Mouse (Mus musculus) gastrocnemius, adult 8-10 months (tissue): Measurements from ENCODE around the gene Chd6. TPM values are rescaled to one million over a fixed set of nuclear protein-coding genes. Genes with fewer than 3 reads are reported as not detected.
A peak's percentile ranks its signal among the peaks of the same experiment; 100 is the strongest.

ENCODE experiments used
- DNase-seq, 2 experiments: peaks; one replicate each; pipeline ENCODE4 v3.0.0; 2022; ENCODE audit warnings: low spot score in 2 of 2
- total RNA-seq, 4 experiments: library from RNA; stranded (reverse); gene quantifications; 2 replicates each; pipeline ENCODE4 v1.2.4; 2022

The Chd6 gene
- total RNA-seq, 4 experiments from 2014 or later = 8.2 to 17.7 (median 14.6) TPM

DNA sequence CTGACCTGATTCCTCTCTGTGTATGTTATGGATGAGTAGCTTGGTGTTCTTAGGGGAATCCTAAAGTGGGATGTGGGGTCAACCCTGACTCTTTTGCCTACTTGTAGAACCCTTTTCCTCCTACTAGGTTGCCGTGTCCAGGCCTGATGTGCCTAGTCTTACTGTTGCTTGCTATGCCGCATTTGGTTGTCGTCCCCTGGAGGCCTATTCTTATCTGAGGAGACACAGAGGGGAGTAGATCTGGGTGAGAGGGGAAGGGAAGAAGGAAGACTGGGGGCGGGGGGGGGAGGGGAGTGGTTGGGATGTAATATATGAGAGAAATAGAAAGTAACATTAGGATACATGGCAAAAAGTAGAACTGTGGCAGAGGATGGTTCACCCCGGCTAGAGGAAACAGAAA lies 33.3 kb downstream of the Chd6 start:
- no peak for DNase-seq

DNA sequence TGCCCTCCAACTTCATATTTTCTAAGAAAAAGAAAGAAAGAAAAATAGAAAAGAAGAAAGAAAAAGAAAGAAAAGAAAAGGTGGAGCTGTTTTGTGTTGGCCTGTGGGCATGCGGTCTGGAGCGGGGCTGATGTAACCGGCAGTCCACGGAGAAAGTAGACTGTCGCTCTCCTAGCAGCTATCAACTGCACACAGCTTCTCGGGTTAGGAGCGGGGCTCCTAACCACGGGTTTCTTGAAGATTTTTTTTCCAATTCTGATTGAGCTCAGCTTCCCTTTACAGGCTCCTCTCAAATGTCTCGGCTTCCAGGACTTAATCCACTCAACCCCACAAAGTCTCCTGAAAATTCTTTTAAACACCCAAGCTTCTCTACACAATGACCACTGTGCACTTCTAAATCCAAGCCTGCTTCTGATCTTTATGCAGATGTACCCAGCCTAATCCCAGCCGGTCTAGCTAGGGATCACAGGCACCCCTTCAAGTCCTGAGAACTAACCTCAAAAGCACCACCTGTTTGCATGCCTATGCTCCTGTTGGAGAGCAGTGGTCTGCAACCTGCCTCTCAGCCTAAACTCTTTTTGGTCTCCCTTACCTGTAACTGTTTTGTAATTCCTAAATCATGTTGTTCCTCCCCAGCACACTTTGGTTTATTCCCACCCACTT lies 42.6 kb downstream of the Chd6 start:
- no peak for DNase-seq

DNA sequence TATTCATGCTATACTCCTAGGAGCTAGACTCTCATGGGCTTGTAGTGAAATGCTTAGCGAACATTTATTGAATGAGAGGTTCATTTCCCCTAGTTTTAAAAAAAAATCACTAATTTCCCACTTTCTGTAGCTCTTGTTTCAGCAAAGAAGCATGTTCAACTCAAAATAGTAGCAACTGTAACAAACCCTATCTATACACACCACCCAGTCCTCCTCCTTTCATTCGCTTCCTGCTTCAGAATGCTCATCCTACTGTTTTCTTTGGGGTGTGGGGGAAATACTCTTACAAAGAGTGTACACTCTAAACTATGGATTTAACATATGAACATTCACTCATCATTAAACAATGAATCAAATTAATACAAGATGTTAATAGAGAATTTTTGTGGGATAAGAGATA lies 43.3 kb downstream of the Chd6 start:
- DNase-seq = no peak

DNA sequence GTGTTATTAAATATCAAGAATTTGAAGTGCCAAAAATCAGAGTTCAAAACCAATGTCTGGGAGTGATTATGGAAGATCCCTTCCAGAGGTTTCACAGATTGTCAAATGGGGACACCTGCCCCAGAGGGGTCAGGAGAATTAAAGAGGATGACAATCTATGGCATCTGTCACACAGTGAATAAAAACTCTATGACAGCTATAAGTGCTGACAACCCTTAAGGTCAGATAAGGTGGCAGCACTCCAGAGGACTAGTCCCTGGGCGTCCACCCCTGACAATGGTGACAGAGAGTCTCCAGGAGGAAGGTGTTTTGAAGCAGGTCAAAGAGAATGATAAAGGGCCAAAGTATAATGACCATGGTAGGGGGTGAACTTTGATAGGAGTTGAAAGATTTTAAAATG lies 44.0 kb downstream of the Chd6 start:
- no peak for DNase-seq

DNA sequence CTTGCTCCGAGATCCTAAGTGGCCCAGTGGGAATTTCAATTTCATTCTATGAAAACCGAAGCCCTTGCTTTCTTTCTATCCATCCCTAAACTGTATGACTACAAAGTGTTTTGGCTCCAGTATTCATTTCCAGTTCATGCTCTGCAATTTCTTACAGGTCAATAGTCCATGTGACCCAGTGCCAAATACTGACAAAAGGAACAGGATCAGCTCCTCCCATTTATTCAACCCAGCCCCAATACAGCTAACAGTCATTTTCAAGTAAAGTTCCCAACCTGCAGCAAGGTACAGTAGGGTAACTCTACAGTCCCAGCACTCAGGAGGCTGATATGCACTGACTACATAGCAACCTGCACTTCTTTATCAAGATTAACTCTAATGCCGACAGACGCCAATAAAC lies 50.0 kb downstream of the Chd6 start:
- DNase-seq = no peak

DNA sequence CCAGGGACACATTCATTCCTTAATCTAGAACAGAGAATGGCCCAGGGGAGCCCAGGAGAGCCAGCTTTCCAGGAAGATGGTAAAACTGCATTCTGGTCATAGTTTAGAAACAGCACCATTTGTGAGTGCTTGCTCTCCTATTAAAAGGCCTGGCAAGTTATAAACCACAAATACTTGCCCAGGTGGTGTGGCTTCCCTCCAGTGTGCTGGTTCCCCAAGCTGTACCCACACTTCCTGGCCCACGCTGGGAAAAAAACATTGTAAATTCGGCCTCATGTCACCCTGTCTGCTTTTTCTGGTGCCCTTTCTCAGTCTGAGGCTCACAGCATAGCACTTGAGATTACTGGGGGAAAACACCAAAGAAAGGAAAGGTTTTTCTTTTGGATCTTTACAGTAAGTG lies 55.1 kb downstream of the Chd6 start:
- DNase-seq = no peak

DNA sequence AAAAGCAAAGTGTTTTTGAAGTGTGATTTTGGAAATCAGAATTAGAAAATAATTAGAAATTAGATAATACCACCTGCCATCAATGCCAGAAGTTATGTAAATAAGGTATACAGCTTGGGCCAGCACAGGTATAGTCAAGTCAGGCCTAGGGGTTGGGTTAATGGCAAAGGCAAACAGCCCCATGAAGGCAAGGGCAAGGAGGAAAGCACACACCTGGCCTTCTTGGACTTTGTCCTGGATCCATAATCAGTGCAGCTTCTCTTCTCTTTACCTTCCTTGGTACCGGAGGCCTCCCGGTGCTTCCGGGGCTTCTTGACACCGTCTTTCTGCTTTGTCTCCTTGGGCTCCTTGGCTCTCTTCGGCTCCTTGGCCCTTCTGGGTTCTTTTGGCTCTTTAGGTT lies 56.7 kb downstream of the Chd6 start:
- no peak for DNase-seq

GRCm38 (mm10) chr2:161049426-161049825 lies 59.4 kb downstream of the Chd6 start:
- DNase-seq = no peak

DNA sequence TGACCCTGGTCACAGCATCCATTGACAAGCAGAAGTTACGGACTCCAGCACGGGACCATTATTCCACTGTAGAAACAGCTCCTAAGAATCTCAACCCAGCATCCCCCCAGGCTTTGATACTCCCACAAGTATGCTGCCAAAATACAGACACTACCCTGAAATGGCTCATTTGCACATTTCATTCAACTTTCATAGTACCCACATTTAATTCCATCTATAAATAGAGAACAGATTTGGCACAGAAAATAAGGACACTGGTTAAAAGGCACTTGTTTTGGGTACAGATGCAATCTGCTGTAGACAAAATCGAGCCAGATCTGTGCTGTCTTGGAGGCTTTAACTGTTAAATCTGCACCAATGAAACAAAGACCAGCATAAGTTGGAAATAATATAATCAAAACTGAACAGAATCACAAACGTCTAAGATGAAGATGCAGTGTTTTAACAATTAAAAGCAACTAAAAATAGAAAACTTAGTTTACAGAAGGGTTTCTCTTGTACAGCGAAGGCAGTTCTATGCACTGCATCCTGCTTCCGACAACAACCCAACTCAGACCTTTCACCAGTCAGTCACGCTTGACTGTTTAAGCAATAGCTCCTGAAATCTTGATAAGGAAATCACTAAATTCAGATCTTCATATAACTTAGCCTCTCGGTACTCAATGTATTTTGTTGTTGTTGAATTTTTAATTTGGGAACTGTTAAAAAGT lies 64.2 kb downstream of the Chd6 start:
- no peak for DNase-seq

- no peak for DNase-seq
Observed at GRCm38 (mm10) chr2:161042874-161043273, 66.0 kb downstream of the Chd6 start.

DNA sequence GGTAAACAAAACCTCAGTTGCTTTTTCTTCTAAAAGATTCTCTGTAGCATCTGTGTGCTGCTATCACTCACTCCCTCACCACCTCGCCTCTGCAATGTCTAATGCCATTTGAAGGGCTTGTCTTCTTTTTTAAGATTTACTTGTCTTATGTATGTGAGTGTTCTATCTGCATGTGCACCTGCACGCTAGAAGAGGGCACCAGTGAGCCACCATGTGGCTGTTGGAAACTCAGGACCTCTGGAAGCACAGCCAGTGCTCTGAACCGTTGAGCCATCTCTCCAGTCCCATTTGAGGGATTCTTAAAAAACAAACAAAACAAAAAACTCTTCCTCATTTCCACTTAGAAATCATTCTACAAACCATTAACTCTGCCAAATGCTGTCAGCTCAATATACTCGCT lies 68.1 kb downstream of the Chd6 start:
- no peak for DNase-seq

GRCm38 (mm10) chr2:161037766-161038165 lies 71.1 kb downstream of the Chd6 start:
- DNase-seq = no peak

DNA sequence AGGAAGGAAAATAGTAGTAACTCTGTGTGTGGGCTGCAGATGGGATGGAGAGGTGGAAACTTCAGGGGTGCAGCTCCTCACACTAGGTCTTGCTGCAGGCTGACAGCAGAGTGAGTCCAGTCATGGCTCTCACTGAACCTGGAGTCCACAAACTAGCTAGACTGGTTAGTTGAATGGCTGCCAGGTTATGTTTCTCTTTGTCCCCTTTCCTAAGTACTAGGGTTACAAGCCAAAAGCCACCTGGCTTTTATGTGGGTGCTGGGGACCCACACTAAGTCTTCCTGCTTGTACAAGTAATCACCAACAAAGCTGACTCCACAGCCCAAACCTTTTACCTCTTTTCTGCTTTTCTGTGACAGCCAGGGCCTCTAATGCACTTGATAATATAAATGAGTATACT lies 75.7 kb downstream of the Chd6 start:
- DNase-seq = no peak

DNA sequence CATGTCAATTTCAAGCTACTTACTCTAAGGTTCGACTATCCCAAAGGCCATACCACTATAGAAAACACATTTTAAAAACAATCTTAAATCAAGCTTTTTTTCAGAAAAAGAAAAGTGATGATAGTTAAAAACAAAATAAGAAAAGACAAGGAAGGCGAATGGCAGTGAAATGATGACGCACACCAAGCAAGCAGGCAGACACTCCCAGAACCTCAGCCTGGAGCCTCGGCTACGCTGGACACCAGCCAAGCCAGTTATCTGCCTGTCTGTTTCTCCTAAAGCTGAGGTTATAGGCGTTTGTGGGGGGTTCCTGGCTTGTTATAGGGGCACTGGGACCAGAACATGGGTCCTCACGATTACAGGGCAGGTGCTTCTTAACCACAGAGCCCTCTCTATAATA lies 76.5 kb downstream of the Chd6 start:
- DNase-seq = no peak

DNA sequence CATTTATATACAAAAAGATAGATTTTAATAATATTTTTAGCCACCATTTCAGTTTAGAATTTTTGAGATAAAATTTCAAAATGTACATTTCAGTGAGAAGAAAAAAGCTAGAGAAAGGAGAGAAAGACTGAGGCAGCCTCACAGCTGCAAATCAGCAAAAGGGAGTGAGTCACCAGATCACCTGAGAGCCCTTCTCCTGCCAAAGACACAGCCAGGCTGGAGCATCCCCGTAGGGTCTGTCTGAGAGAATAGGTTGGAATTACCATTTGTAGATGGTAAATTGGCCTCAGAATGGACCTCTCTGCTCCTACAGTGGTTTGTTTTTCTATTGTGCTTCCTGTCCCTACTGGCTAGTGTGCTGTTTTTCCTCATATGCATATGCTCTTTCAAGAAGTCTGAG lies 84.3 kb downstream of the Chd6 start:
- no peak for DNase-seq

- no peak for DNase-seq
Observed at GRCm38 (mm10) chr2:161017913-161018312, 91.0 kb downstream of the Chd6 start.

DNA sequence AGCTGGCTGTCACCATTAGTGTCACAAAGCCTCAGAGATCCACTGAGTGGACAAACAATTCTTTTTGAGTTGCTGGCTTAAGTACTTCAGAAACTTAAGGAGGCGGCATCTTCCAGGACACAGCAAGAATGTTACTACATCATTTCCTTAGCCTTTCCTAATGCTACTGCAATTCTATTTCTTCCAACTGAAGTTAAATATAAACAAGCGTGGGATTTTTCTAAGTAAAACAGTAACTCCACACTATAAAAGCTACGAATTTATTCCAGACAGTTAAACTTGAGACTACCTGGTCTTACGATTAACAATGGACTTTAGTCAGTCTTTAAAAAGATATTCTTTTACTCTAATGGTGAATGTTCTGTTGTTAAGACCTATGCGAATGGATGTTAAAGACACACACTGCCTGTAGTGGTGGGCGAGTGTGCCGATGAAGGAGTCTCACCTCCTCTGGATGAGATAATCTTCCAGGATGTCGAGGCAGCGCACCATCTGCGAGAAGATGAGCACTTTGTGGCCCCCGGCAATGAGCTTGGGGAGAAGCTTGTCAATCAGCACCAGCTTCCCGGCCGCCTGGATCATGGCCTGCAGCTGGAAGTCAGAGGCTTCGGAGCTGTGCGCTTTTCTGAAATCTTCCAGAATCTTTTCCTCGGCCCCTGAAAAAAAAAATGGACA lies 96.2 kb downstream of the Chd6 start:
- no peak for DNase-seq

DNA sequence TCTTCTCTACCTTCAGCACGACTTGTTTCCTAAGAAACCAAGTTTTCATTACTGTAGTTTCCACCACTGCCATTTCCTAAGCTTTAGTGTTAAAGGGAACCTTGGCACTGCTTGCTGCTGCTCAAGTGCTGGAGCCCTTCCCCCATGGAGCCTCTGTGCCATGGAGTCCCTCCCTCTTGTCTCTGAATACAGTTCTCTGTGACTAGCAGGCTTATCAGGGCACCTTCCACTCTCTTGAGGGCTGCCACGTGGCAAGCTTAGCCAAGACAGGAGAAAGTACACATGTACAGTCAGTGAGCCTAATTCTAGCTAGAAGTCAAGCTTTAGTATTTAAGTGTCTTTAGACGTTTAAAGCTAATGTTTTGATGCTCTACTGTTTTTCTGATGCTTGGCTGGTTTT lies 104.5 kb downstream of the Chd6 start:
- DNase-seq = no peak

- DNase-seq = no peak
Observed at GRCm38 (mm10) chr2:160996987-160997763, 111.7 kb downstream of the Chd6 start.

DNA sequence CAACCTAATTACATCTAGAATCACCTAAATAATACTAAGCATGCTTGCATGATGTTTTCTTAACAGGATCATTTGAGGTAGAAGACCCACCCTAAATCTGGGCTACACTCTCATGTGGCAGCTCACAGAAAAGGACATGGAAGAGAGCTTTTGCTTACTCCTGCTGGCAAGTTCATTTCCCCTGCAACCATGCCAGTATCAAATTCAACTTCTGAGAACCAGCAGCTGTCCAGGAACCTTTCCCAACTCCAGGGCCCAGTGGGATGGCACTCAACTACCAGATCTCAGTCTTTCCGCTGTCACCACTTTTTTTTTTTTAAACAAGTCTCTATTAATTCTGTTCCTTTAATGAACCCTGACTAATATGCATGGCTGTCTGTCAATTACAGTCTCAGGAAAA lies 114.7 kb downstream of the Chd6 start:
- DNase-seq = peak; percentile 26 to 46

DNA sequence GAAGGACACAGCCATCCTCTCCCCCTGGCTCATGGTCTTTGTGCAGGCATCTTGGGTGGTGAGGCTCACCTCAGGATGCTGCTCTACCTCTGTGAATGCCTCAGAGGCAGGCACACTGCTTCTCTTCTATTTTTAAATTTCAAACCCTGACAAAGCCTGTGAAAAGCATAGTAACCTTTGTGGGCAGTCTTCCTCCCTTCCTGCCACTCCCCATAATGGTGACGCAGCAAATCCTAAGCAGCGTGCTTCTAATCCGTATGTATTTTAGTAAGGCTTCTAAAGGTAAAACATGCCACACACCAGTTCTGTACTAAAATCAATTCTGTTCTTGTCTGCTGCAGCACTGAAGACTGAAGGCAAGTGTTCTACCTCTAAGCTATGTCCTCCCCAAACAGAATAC lies 116.4 kb downstream of the Chd6 start:
- DNase-seq = no peak
